Mouse (Mus musculus): ENCODE measurements at regions not wholly inside any gene's neighbourhood (a gene's known extent, or its start where the extent isn't known, plus 50 kb on each side); places are given as distances from the start of the nearest gene placed in this dataset.

- DNase-seq (ENCODE audit: low spot score in 2 of 2): no peak
These were observed 126.8 kb downstream of the Polr2m start for GRCm38 (mm10) chr9:71358961-71359360.

- no peak for DNase-seq (ENCODE audit: low spot score in 2 of 2)
These were observed 130.0 kb downstream of the Polr2m start for GRCm38 (mm10) chr9:71355721-71356120.

Data from frontal cortex, postnatal 14 days (tissue).